Mouse (Mus musculus) spleen, postnatal 4 days (tissue): Measurements from ENCODE around the gene Zmiz1.

ENCODE experiments used
- DNase-seq, 2 experiments: peaks; one replicate each; pipeline ENCODE4 v3.0.0; 2022; ENCODE audit warnings: low spot score in 2 of 2

The Zmiz1 gene

GRCm38 (mm10) chr14:25456666-25457433 is 2.1 kb upstream of the Zmiz1 start:
- no peak for DNase-seq

DNA sequence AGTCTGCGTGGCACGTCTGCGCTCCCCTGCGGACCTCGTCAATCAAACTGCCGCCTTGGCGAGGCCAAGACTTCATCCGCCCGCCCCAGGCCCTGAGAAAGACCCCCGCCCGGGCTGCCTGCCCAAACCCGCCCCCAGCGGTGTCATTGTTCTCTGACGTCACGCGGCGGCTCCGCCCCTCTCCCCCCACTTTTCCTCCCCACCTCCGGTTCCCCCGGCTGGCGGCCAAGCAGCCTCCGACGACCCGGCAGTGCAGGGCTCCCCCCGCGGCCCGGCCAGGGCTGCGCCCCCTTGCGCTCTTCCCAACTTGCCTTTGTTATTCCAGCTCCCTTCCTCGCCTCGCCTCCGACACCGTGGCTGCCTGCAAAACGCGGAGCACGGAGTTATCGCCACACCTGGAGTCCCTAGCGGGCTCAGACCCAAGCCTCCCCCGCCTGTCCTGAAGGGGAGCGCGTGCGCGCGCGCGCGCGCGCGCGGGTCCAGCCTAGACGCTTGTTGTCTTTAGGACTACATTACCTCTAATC is 1.5 kb upstream of the Zmiz1 start:
- peak; percentile 83 to 91 for DNase-seq

DNA sequence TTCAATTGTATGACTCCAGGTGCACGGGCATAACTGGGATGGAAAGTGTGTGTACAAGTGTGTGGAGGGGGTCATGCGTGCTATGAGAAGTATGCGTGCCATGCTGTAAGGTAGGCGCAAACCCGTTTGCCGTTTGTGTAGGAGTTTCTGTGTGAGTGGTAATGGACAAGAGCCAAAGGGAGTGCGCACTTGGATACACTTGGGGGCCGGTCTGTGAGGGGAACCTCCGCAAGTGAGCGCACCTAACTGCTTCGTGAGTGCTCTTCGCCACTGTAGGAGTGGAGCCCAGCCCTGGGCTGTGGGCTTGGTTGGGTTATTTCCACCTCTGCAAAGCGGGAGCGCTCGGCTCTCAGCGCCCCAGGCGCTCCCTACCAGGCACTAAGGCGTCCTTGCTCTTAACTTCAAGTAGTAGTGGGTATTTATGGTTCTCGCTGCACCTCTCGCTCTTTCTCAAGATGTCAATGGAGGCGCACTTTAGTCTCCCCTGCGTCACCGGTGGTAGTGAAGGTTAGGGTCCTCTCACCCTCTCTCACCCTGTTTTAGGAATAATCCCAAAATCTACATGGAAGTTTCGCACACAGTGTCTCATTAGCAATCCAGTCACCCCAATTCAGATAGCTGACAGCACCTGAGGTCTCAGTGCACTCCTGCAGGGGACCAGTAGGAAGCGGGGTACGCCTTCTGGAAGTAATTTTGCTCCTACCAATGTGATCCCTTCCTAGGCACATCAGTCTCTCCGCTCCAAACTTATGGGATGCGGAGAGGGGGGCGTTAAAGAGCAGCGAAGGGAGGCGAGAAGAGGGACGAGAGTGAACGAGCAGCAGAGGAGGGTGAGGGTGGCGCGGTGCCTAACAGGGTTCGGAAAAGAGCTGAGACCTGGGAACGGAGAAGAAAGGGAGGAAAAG is 622 bp upstream of the Zmiz1 start:
- DNase-seq, result peak in 1 of 2 experiments; percentile 70

- DNase-seq, result peak; percentile 70 to 88
Measured at GRCm38 (mm10) chr14:25459394-25459997, 511 bp downstream of the Zmiz1 start.

- DNase-seq, result peak; percentile 59 to 84
Measured at GRCm38 (mm10) chr14:25459998-25460800, 1.2 kb downstream of the Zmiz1 start.

GRCm38 (mm10) chr14:25460801-25461675 is 2.1 kb downstream of the Zmiz1 start:
- peak; percentile 36 to 78 for DNase-seq

- peak in 1 of 2 experiments; percentile 70 for DNase-seq
Measured at GRCm38 (mm10) chr14:25461676-25462385, 2.8 kb downstream of the Zmiz1 start.

DNA sequence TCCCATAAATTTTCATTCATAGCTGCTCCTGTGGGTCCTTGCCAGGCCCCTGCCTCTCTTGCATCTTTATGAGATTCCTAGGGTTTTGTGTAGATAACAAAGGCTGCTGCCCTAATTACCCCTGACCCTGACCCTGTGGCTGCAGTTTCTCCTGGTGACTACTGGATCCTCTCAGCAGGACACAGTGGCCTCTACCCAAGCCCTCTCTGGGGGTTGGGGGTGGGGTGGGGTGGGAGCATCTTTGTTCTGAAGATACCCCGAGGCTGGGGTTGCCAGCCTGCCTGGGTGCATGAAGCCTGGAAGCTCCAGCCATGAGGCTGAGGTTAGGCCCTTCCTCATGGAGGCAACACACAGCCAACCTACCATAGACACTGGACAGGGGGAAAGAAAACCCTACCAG is 4.0 kb downstream of the Zmiz1 start:
- DNase-seq, result no peak

GRCm38 (mm10) chr14:25463919-25464318 is 4.9 kb downstream of the Zmiz1 start:
- no peak for DNase-seq

- peak in 1 of 2 experiments; percentile 60 for DNase-seq
Measured at GRCm38 (mm10) chr14:25464611-25465307, 5.8 kb downstream of the Zmiz1 start.

- no peak for DNase-seq
Measured at GRCm38 (mm10) chr14:25466361-25466760, 7.4 kb downstream of the Zmiz1 start.

DNA sequence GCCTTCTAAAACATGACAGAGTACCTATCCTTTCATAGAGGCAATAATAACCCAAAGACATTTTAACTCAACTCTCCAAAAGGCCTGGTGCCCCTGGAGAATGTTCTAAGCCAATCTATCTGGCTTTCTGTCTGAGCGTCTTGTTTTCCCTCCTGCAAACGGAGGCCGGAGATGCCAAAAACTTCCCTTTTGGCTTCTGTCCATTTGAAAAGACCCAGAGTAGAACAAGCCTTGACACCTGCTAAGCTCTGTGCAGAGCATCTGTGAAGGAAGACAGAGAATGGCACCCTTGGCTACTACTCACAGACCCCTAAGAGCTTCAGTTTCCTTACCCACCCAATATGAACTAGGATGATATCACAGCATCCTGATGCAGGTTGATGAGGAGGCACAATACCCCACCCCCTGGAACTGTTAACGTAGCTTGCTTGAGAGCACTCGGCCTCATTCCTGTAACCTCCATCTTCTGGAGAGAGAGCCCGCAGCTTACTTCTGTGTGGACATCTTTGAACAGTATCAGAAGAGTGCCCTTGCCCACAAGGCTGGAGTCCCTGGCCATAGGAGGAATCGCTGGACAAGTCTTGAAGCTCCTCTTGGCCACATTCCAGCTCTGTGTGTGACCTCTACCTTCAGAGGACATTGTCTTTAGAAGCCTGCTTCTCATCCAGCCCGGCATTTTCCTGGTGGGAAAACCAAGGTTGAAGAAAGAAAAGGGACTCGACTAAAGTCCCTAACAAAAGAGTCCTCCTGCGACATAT is 9.1 kb downstream of the Zmiz1 start:
- no peak for DNase-seq

DNA sequence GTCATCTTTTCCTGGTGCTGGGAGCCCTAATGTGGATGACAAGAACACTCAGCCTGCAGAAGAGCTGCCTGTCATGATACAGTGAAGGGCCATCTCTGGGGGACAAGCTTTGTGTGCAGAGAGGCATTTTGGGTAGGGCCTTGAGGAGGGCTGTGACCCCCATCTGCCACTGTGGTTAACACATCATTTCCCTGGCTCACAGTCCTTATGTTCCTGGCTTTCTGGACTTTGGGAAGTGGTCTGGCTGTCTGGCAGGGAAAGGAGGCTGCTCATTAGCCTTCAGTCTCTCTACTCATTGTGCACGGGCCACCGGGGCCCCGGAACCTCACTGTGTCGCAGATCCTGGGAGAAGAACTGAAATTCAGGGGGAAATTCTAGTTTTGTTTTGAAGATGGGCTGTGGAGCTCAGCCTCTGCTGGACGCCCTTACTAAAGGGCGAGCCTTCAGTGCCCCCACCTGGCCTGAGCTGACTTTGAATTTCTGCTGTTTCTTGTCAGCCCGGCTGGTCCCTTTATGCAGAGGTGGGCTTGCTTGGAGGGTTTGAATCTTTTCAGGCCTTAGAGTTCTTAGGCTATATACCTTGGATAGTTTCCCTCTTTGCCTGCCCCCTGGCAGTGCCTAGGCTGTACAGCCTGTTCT is 10.0 kb downstream of the Zmiz1 start:
- DNase-seq, result no peak

DNA sequence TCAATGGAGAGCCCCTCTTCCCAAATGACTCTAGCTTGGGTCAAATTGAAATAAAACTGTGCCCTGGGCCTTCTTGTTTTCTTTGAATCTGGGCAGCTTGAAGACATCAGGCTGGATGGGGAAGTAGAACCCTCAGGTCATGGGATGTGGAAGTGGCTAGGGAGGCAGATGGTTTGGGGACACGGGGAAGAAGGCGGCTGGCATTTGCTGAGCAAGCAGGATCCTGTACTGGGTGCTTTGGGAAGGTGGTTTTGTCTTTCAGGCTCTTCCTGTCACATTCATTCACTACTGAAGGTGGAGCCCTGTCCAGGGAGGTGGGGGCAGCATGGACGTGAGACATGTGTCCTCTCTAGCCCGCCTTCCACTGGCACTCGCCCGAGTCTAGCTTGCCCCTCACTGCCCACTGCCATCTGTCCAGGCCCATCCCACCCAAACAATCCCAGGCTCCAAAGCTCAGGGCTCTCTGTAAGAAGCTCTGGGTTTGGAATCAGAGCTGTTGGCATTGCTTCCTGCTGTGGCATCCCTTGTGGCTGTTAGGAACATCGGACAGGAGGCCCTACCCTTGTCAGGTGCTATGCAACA is 11.3 kb downstream of the Zmiz1 start:
- no peak for DNase-seq

DNA sequence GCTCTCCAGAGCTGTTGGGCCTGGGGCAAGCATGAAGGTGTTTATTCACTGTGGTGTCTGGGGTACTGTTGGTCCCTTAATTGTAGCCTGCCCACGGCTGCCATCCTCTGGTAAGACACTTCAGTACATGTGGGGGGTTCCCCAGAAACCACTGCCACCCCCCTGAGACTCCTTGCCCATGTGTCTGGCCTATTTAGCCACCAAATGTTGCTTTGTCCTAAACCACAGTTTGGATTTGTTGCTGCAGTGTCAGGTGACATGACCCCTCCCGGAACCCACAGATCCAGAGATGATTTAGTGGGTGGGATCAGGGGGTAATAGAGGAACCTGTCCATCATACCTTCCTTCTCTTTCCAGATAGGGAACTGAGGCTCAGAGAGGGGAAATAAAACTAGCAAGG is 12.1 kb downstream of the Zmiz1 start:
- peak in 1 of 2 experiments; percentile 64 for DNase-seq

GRCm38 (mm10) chr14:25472096-25472861 is 13.3 kb downstream of the Zmiz1 start:
- DNase-seq, result peak in 1 of 2 experiments; percentile 61
